Mouse (Mus musculus) olfactory bulb, adult 2 months (tissue): ENCODE results near the gene Dtwd1. TPM values are rescaled to one million over a fixed set of nuclear protein-coding genes. Genes with fewer than 3 reads are reported as not detected.
"Not testable (repeated sequence)": the region's sequence is repeated elsewhere in the genome, so short reads cannot be mapped to it uniquely, and the experiment has no call there.

Experiments
- H3K27ac ChIP-seq: fragments of 200-500 bp; 2 replicates; pipeline ENCODE4 v1.5.1; 2012; ENCODE audit warnings: low read depth, low read length; ENCODE audit not compliant: insufficient read depth
- H3K4me1 ChIP-seq: fragments of 200-500 bp; 2 replicates; pipeline ENCODE4 v1.6.1; 2012; ENCODE audit warnings: low read length; ENCODE audit not compliant: control insufficient read depth, insufficient read depth
- H3K4me3 ChIP-seq: fragments of 200-500 bp; 2 replicates; pipeline ENCODE4 v1.5.1; 2012; ENCODE audit warnings: mild to moderate bottlenecking, low read depth, low read length, moderate library complexity; ENCODE audit not compliant: insufficient read depth
- CTCF ChIP-seq: fragments of 200-500 bp; IDR thresholded peaks from 2 replicates; pipeline ENCODE4 v1.5.1; 2012; ENCODE audit warnings: low read depth, mild to moderate bottlenecking, low read length, moderate library complexity; ENCODE audit not compliant: insufficient read depth
- POLR2A ChIP-seq: fragments of 200-500 bp; IDR thresholded peaks from 2 replicates; pipeline ENCODE4 v1.6.1; 2012; ENCODE audit warnings: mild to moderate bottlenecking, low read depth, low read length, moderate library complexity; ENCODE audit not compliant: insufficient read depth
- WGBS: fragments of 180-500 bp; shearing (Covaris S2); methylation state at CpG from one replicate; pipeline ENCODE4 v1.1.7; 2018; 5-methylcytosine and 5-hydroxymethylcytosine counted together
- polyA plus RNA-seq: library from polyadenylated mRNA; stranded (reverse); fragments of >200 nt; gene quantifications from 2 replicates; pipeline ENCODE4 v1.2.4, GENCODE M21; 2012; ENCODE audit warnings: low replicate concordance; ENCODE audit not compliant: missing spikeins, insufficient read depth, insufficient read length

Gene Dtwd1
- polyA plus RNA-seq, 1 experiment: not detected

- TF ChIP-seq CTCF: no peak
- no peak for TF ChIP-seq POLR2A
- Histone ChIP-seq H3K27ac (no peak overlapping the region), H3K4me1 (no peaks in the 10 kb centered on the region), H3K4me3 (no peak overlapping the region)
- WGBS: 55% methylated on average over 12 of the region's 12 CpGs
Observed at GRCm38 (mm10) chr2:126195631-126196356, 43.9 kb downstream of the Dtwd1 start.

- TF ChIP-seq CTCF (no peak), POLR2A (no peak)
Observed at GRCm38 (mm10) chr2:126198971-126199370, 47.0 kb downstream of the Dtwd1 start.

GRCm38 (mm10) chr2:126211011-126211680 is 59.2 kb downstream of the Dtwd1 start:
- H3K4me1 ChIP-seq: no peaks in the 10 kb centered on the region
- TF ChIP-seq CTCF (no peak), POLR2A (no peak)
- no peak overlapping the region for H3K4me3 ChIP-seq
- WGBS: 86% methylated on average over 6 of the region's 6 CpGs
- no peak overlapping the region for H3K27ac ChIP-seq

More at GRCm38 (mm10) chr2:126198971-126199370, 47.0 kb downstream of the Dtwd1 start:
- WGBS: 97% methylated on average over 3 of the region's 3 CpGs
- no peak overlapping the region for H3K27ac ChIP-seq
- H3K4me3 ChIP-seq: no peak overlapping the region
- no peaks in the 10 kb centered on the region for H3K4me1 ChIP-seq

- H3K27ac ChIP-seq, H3K4me3 ChIP-seq, H3K4me1 ChIP-seq: not testable (repeated sequence)
- WGBS: 89% methylated on average over 3 of the region's 3 CpGs
Observed at GRCm38 (mm10) chr2:126214800-126215199, 62.9 kb downstream of the Dtwd1 start, which contains the start of gene Gm17555. Gene Gm17555, plus strand, starts transcription at chr2:126215100.

Other genes starting within 250 kb of the Dtwd1 start
- gene Fgf7, start 117.5 kb upstream of the Dtwd1 start, polyA plus RNA-seq: not detected in 2 replicates
- gene Fam227b, start 137 bp upstream of the Dtwd1 start, polyA plus RNA-seq: not detected in 2 replicates
- not detected in 2 replicates for gene Gm17555, start 63.0 kb downstream of the Dtwd1 start, polyA plus RNA-seq